Mouse (Mus musculus): Measurements from ENCODE around the gene Ren1.
"Not testable (repeated sequence)": the region's sequence is repeated elsewhere in the genome, so short reads cannot be mapped to it uniquely, and the experiment has no call there.

Gene Ren1

GRCm38 (mm10) chr1:133350210-133350609, at the start of gene Ren1:
Gene Ren1 (plus strand): TSS chr1:133350510.
- peak; percentile 37 for DNase-seq

DNA sequence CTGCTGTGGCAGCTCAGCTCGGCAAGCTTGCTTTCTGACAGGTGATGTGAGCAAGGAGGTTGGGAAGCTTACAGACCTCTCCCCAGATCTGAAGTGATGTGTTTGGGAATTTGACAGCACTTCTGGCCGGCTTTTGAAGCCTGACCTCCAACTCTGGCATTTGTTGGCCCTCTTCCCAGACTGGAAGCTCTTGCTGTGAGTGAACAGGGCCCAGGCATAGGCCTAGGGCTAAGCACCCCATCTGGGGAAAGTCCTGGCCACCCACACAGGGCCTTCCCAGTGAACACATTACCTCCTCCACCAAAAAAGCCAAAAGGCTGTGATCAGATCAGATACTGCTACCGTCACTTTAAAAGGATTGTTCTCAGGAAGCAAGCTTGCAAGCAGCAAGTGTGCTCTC, 47.8 kb upstream of the Ren1 start:
- peak; percentile 69 for DNase-seq

GRCm38 (mm10) chr1:133306842-133307241, 43.5 kb upstream of the Ren1 start:
- DNase-seq = peak; percentile 90

GRCm38 (mm10) chr1:133307318-133307717, 43.0 kb upstream of the Ren1 start:
- peak; percentile 50 for DNase-seq

- peak; percentile 83 for DNase-seq
These were observed 40.5 kb upstream of the Ren1 start, which contains the start of gene Golt1a for GRCm38 (mm10) chr1:133309652-133310267. Gene Golt1a (plus strand): TSS chr1:133309800.

DNA sequence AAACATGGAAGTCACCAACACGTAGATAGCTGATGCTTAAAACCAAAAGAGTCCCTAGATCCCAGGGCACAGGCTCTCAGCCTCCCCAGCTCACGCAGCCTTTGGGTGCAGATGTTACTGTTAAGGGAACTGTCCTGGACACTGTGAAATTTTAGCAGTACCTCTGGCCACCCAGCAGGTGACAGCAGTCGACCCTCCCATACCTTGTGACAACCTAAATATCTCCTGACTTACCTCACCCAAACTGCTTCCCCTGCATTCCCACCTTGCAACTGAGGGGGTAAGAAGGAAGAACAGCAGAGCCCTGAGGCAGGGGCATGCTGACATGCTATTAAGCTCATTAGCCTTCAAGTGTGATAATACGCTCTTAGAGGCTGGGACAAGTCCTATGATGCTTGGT, 39.1 kb upstream of the Ren1 start:
- DNase-seq = no peak

GRCm38 (mm10) chr1:133311946-133312345, 38.4 kb upstream of the Ren1 start:
- no peak for DNase-seq

DNA sequence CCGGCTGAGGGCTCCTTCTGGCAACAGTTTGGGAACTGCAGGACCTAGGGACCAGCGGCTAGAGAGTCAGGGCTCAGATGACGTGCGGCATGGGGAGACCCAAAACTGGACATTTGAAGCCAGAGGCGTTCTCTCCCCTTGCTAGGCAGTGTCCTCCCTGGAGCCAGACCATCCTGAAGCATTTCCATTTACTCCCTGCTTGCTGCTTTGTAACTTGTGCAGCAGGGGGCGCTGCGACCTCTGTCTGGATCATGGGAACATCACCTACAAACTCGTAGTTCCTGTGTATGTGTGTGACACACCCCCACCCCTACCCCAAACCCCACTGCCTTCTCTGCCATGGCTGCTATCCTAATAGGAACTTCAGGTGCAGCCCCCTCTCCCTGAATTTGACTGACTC, 35.9 kb upstream of the Ren1 start:
- DNase-seq = peak; percentile 82

DNA sequence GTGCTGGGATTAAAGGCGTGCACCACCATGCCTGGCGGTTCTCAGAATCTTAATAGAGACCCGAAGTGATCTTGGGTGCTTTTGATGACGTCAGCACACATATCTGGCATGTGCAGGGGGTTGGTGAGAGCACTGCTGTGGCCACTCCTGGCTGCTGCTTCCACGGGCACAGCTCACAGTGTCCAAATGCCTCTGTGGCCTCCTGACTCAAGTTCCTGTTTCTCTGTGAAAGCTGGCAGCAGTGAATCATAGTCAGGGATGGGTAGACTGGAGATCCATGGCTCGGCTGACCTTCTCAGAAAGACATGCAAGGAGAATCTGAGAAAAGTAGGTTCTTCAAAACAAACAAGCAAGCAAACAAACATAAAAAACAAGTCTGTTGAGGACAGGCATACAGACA, 34.5 kb upstream of the Ren1 start:
- no peak for DNase-seq

DNA sequence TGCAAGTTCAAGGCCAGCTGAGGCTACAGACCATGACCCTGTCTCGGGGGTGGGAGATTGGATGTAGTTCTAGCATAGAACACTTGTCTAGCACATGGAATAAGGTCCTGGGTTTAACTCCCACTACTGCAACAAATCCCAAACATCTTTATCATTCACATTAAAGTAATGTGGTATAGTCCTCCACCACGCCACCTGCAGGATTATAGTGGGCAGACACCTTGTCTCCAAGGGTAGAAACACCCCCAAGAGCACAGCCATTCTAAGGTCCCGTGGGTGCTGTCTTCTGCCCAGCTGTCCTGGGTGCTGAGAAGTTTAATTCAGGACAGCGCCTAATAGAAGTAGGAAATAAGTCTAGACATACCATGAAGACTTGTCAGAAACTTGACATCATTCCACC, 33.7 kb upstream of the Ren1 start:
- no peak for DNase-seq

- DNase-seq = no peak
These were observed 33.2 kb upstream of the Ren1 start for GRCm38 (mm10) chr1:133317149-133317548.

- no peak for DNase-seq
These were observed 28.9 kb upstream of the Ren1 start, which contains the start of gene Kiss1 for GRCm38 (mm10) chr1:133321267-133321925. Gene Kiss1 (plus strand): TSS chr1:133321875.

DNA sequence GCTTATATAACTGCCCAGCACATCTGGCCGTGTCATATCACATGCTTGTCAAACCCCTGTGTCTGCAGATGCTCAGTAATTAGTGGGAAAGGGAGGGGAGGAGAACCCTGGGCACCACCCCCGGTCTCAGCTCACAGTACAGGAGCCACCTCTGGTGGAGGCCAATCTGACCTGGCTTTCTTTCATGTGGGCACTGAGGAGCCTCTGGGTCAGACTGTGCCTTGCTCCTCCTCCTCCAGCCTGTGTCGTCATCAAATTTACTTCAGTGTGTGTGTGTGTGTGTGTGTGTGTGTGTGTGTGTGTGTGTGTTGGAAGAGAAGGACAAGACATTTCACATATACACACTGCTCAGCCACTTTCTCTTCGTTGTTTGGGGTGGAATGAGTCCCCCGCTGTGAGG, 27.0 kb upstream of the Ren1 start:
- no peak for DNase-seq

DNA sequence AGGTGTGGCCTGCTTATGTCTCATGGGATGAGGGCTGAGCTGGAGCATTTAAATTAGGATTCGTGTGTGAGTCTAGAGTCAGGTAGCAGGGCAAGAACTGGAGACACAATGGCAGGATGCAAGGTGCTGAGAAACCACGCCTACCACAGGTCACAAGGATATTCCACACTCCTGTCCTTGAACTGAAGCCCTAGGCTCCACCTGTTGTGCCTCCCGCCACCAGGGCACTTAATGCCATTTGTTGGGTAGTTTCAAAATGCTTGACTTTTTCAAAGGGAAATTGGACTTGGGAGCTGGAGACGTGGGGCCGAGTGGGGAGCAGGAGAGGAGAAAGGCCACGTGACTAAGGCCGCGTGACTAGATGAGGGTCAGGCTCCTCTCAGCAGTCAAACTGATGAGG, 24.4 kb upstream of the Ren1 start:
- DNase-seq = no peak

DNA sequence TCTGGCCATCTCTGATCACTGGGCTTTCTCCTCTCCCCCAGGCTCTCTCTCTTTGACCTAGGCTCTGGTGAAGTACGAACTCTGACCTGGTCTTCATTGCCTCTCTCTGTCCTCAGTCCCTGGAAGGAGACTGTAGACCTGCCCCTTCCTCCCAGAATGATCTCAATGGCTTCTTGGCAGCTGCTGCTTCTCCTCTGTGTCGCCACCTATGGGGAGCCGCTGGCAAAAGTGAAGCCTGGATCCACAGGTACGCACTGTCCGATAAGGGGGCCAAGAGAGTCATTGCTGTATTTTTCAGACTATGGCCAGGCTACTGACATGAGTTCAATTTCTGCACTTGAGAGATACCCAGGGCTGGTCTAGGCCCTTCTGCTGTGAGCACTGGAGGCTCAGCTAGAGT, 23.2 kb upstream of the Ren1 start:
- DNase-seq = no peak

GRCm38 (mm10) chr1:133328299-133328795, 22.0 kb upstream of the Ren1 start:
- DNase-seq = no peak

- no peak for DNase-seq
These were observed 21.2 kb upstream of the Ren1 start for GRCm38 (mm10) chr1:133328896-133329637.

DNA sequence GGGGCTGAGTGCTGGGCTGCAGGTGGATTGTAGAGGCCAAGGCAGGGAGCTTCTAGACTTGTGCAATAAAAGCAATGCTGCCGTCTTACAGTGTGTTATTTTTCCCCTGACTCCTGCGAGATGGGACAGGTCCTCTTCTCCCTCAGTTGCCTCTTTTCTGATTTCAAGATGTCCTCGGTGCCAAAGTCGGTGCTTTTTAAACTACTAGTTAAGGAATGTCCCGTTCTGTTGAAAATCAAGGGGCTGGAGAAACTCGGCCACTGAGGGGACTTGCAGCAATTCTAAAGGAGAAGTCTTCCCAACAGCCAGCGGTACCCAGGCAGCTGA, 20.7 kb upstream of the Ren1 start:
- DNase-seq = no peak

GRCm38 (mm10) chr1:133331142-133331541, 19.2 kb upstream of the Ren1 start:
- no peak for DNase-seq

DNA sequence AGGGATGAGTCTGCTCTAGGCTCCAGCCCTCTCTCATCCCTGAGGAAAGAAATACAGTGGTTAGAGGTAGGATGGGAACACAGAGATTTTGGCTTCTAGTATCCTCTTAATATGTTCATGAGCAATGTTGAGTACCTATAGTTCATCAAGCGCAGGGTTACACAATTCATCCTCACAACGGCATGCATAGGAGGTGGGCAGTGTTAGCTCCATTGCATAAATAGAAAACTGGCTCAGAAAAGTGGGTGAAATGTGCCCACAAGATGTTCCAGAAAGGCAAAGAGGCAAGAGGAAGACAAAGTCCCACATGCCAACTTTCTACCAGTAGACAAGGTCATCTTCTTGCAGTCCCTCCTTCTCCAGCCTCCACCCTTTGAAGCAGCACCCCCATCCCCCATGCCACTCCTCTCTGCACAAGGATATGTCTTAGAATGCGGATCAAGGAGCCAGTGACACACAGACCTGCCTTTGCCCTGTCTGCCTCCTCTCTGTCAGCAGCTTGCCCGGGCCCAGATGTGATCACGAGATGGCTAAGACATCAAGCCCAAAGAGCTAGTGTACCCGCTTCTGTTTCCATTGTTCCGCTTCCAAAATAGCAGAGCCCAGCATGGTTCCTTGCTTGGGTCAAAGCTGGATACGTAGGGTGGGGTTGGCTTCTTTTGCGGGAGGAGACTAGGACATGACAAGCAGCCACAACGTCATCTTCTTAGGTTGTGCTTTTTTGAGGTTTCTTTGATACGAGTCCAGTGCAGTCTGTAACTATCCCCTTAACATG, 17.5 kb upstream of the Ren1 start:
- no peak for DNase-seq

DNA sequence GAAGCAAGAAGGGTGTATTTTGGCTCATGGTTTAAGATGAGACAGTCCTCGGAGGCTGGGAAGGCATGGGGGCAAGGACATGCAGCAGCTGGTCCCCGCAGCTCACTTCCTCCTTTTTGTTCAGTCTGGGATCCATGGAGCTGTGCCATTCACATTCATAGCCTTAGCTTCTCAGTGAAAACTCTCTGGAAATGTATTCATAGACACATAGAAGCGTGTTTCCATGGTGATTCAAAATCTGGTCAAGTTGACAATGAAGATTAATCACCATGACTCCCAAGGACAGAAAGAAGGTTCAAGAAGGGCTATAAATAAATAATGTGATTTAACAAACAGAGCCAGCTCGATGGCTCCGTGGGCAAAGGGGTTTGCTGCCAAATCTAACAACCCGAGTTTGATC, 16.4 kb upstream of the Ren1 start:
- DNase-seq = no peak

- not testable (repeated sequence) for DNase-seq
These were observed 9.9 kb upstream of the Ren1 start for GRCm38 (mm10) chr1:133340403-133340802.

- DNase-seq = no peak
These were observed 6.0 kb upstream of the Ren1 start for GRCm38 (mm10) chr1:133344357-133344756.
